8 mouse cellular contexts compared by ENCODE assay signal in genomic region chr12:104067549-104067948, GRCm38 (mm10). TPM values are rescaled to one million over a fixed set of nuclear protein-coding genes. Genes with fewer than 3 reads are reported as not detected.
DNase-seq lines count a peak whose midpoint lies in the region; ATAC-seq and TF ChIP-seq lines count a peak whose summit lies in the region.

No protein-coding gene starts in this region.

- DNase-seq in B cell, adult 2 months: peak; percentile 6 to 17
- DNase-seq in adrenal gland, postnatal 25 days: peak; percentile 32
- peak; percentile 14 for DNase-seq in lung, adult 2 months
- DNase-seq in urinary bladder, adult 2 months (ENCODE audit: low spot score): no peak

- TF ChIP-seq CTCF in lung, adult 2 months (IDR thresholded peaks at IDR 0.05; ENCODE audit: insufficient read depth, low read length): no peak
- no peak for TF ChIP-seq CTCF in olfactory bulb, adult 2 months (IDR thresholded peaks at IDR 0.05; ENCODE audit: insufficient read depth, low read depth, low read length)

- H3K4me3 ChIP-seq in embryonic facial prominence, embryonic 15.5 days (replicated peaks): peak overlapping the region; percentile 14; the same call in 1 of the 2 replicates
- no peak overlapping the region; a peak in 1 of 4 replicates for H3K4me3 ChIP-seq in heart, embryonic 14.5 days (ENCODE audit: control insufficient read depth in 1 of 2, insufficient read depth in 1 of 2, low read depth in 1 of 2, low read length in 2 of 2)
- peak overlapping the region; percentile 32 for H3K4me3 ChIP-seq in kidney, embryonic 16.5 days (ENCODE audit: low read length)
- H3K4me3 ChIP-seq in lung, adult 2 months (replicated peaks; ENCODE audit: extremely low read depth, low read depth, low read length): no peak overlapping the region
- no peak overlapping the region for H3K4me3 ChIP-seq in olfactory bulb, adult 2 months (ENCODE audit: insufficient read depth, low read depth, low read length)

- no peak overlapping the region for H3K4me2 ChIP-seq in embryonic facial prominence, embryonic 15.5 days (replicated peaks)
- peak overlapping the region; percentile 47 for H3K4me2 ChIP-seq in heart, embryonic 14.5 days (ENCODE audit: low read length)
- H3K4me2 ChIP-seq in kidney, embryonic 16.5 days (replicated peaks; ENCODE audit: low read depth, low read length): peak overlapping the region; percentile 26

- no peaks in the 10 kb centered on the region for H3K4me1 ChIP-seq in embryonic facial prominence, embryonic 15.5 days
- no peaks in the 10 kb centered on the region for H3K4me1 ChIP-seq in heart, embryonic 14.5 days (ENCODE audit: control insufficient read depth in 2 of 2, insufficient read depth in 2 of 2, low read length in 2 of 2)
- H3K4me1 ChIP-seq in kidney, embryonic 16.5 days (ENCODE audit: insufficient read depth, low read length): no peaks in the 10 kb centered on the region
- no peaks in the 10 kb centered on the region for H3K4me1 ChIP-seq in lung, adult 2 months (ENCODE audit: control insufficient read depth, insufficient read depth, low read length)
- peaks cover 7% of the 10 kb centered on the region for H3K4me1 ChIP-seq in olfactory bulb, adult 2 months (ENCODE audit: control insufficient read depth, insufficient read depth, low read length)

- H3K36me3 ChIP-seq in embryonic facial prominence, embryonic 15.5 days: no peaks in the 10 kb centered on the region
- H3K36me3 ChIP-seq in heart, embryonic 14.5 days (ENCODE audit: control insufficient read depth, insufficient read depth, low read length): no peaks in the 10 kb centered on the region
- no peaks in the 10 kb centered on the region for H3K36me3 ChIP-seq in kidney, embryonic 16.5 days (ENCODE audit: insufficient read depth, low read length)

- no peak for ATAC-seq in embryonic facial prominence, embryonic 15.5 days (ENCODE audit: insufficient number of reproducible peaks, low FRiP score, low TSS enrichment, low read depth)
- ATAC-seq in heart, embryonic 14.5 days (ENCODE audit: insufficient number of reproducible peaks, insufficient read depth, low FRiP score, low read depth): peak; percentile 49; the same call in 1 of the 2 replicates
- ATAC-seq in kidney, embryonic 16.5 days (ENCODE audit: low FRiP score, low TSS enrichment): peak; percentile 58; the same call in 1 of the 2 replicates

- no peaks in the 10 kb centered on the region for H3K9me3 ChIP-seq in embryonic facial prominence, embryonic 15.5 days (replicated peaks)
- H3K9me3 ChIP-seq in heart, embryonic 14.5 days (ENCODE audit: control insufficient read depth, low read length): no peaks in the 10 kb centered on the region
- no peaks in the 10 kb centered on the region for H3K9me3 ChIP-seq in kidney, embryonic 16.5 days (ENCODE audit: low read length)

- H3K27me3 ChIP-seq in embryonic facial prominence, embryonic 15.5 days: no peaks in the 10 kb centered on the region
- H3K27me3 ChIP-seq in heart, embryonic 14.5 days (ENCODE audit: control insufficient read depth, insufficient read depth, low read length): peaks cover 15% of the 10 kb centered on the region
- no peaks in the 10 kb centered on the region for H3K27me3 ChIP-seq in kidney, embryonic 16.5 days (ENCODE audit: insufficient read depth, low read length)

- TF ChIP-seq POLR2A in lung, adult 2 months (IDR thresholded peaks at IDR 0.05; ENCODE audit: borderline replicate concordance, extremely low read depth, low read depth, low read length): no peak
- no peak for TF ChIP-seq POLR2A in olfactory bulb, adult 2 months (IDR thresholded peaks at IDR 0.05; ENCODE audit: insufficient read depth, low read depth, low read length)

- H3K9ac ChIP-seq in embryonic facial prominence, embryonic 15.5 days: no peak overlapping the region
- no peak overlapping the region for H3K9ac ChIP-seq in heart, embryonic 14.5 days (ENCODE audit: low read length)
- 0 out of 2 replicates have a peak overlapping the region, but pooled peaks have one; percentile 40 for H3K9ac ChIP-seq in kidney, embryonic 16.5 days (replicated peaks; ENCODE audit: low read length)

- no peak overlapping the region for H3K27ac ChIP-seq in embryonic facial prominence, embryonic 15.5 days (replicated peaks)
- peak overlapping the region; percentile 19 to 59; a peak in 2 of 4 replicates for H3K27ac ChIP-seq in heart, embryonic 14.5 days (replicated peaks in 1 of 2; ENCODE audit: control insufficient read depth in 1 of 2, insufficient read depth in 1 of 2, low read depth in 2 of 2, low read length in 2 of 2)
- H3K27ac ChIP-seq in kidney, embryonic 16.5 days (ENCODE audit: low read length): no peak overlapping the region
- peak overlapping the region; percentile 8; the same call in 1 of the 2 replicates for H3K27ac ChIP-seq in olfactory bulb, adult 2 months (ENCODE audit: insufficient read depth, low read depth, low read length)

- WGBS in embryonic facial prominence, embryonic 15.5 days: 27% methylated on average over 4 of the region's 4 CpGs
- WGBS in heart, embryonic 14.5 days: 22% methylated on average over 4 of the region's 4 CpGs
- whole genome bisulfite sequencing in kidney, embryonic 16.5 days: 34% methylated on average over 4 of the region's 4 CpGs
- 19% methylated on average over 4 of the region's 4 CpGs for WGBS in lung, adult 2 months
- WGBS in olfactory bulb, adult 2 months: 24% methylated on average over 4 of the region's 4 CpGs

RNA-seq across cellular contexts. Expression of gene Serpina12, which starts 23.3 kb away (rescaled TPM):
- total RNA-seq in adrenal gland, postnatal 25 days (2021): 0.12 and 0.24 TPM in 2 replicates
- 0.16 and 0.38 TPM in 2 replicates for polyA plus RNA-seq in embryonic facial prominence, embryonic 15.5 days (2015; fragmentation: Nextera tagmentation; extraction: Ambion mirVana)
- polyA plus RNA-seq in heart, embryonic 14.5 days (2014; fragmentation: Nextera tagmentation; extraction: Ambion mirVana): not detected in 2 replicates
- not detected in 2 replicates for polyA plus RNA-seq in kidney, embryonic 16.5 days (2015; fragmentation: Nextera tagmentation; extraction: Ambion mirVana)
- 0.12 TPM in 1 of 2 replicates, not detected in the other for polyA plus RNA-seq in lung, adult 2 months (2012; rRNA removed)
- polyA plus RNA-seq in olfactory bulb, adult 2 months (2012; ENCODE audit: insufficient read depth, insufficient read length, low replicate concordance, missing spikeins): not detected in 2 replicates
- not detected in 2 replicates for polyA plus RNA-seq in urinary bladder, adult 2 months (2012; rRNA removed)

RNA-seq across cellular contexts. Expression of gene Serpina5, which starts 33.4 kb away (rescaled TPM):
- not detected in 2 replicates for total RNA-seq in adrenal gland, postnatal 25 days (2021)
- not detected in 2 replicates for polyA plus RNA-seq in embryonic facial prominence, embryonic 15.5 days (2015; fragmentation: Nextera tagmentation; extraction: Ambion mirVana)
- not detected in 2 replicates for polyA plus RNA-seq in heart, embryonic 14.5 days (2014; fragmentation: Nextera tagmentation; extraction: Ambion mirVana)
- polyA plus RNA-seq in kidney, embryonic 16.5 days (2015; fragmentation: Nextera tagmentation; extraction: Ambion mirVana): 0.07 TPM in 1 of 2 replicates, not detected in the other
- not detected in 2 replicates for polyA plus RNA-seq in lung, adult 2 months (2012; rRNA removed)
- not detected in 2 replicates for polyA plus RNA-seq in olfactory bulb, adult 2 months (2012; ENCODE audit: insufficient read depth, insufficient read length, low replicate concordance, missing spikeins)
- polyA plus RNA-seq in urinary bladder, adult 2 months (2012; rRNA removed): not detected in 2 replicates

RNA-seq across cellular contexts. Expression of gene Serpina3a, which starts 45.0 kb away (rescaled TPM):
- not detected in 2 replicates for total RNA-seq in adrenal gland, postnatal 25 days (2021)
- polyA plus RNA-seq in embryonic facial prominence, embryonic 15.5 days (2015; fragmentation: Nextera tagmentation; extraction: Ambion mirVana): not detected in 2 replicates
- polyA plus RNA-seq in heart, embryonic 14.5 days (2014; fragmentation: Nextera tagmentation; extraction: Ambion mirVana): not detected in 2 replicates
- not detected in 2 replicates for polyA plus RNA-seq in kidney, embryonic 16.5 days (2015; fragmentation: Nextera tagmentation; extraction: Ambion mirVana)
- polyA plus RNA-seq in lung, adult 2 months (2012; rRNA removed): not detected in 2 replicates
- not detected in 2 replicates for polyA plus RNA-seq in olfactory bulb, adult 2 months (2012; ENCODE audit: insufficient read depth, insufficient read length, low replicate concordance, missing spikeins)
- not detected in 2 replicates for polyA plus RNA-seq in urinary bladder, adult 2 months (2012; rRNA removed)

RNA-seq across cellular contexts. Expression of gene Serpina9, which starts 54.0 kb away (rescaled TPM):
- not detected in 2 replicates for total RNA-seq in adrenal gland, postnatal 25 days (2021)
- 2.1 and 3.8 TPM in 2 replicates for polyA plus RNA-seq in embryonic facial prominence, embryonic 15.5 days (2015; fragmentation: Nextera tagmentation; extraction: Ambion mirVana)
- polyA plus RNA-seq in heart, embryonic 14.5 days (2014; fragmentation: Nextera tagmentation; extraction: Ambion mirVana): 0.27 and 0.36 TPM in 2 replicates
- 0.06 TPM in 1 of 2 replicates, not detected in the other for polyA plus RNA-seq in kidney, embryonic 16.5 days (2015; fragmentation: Nextera tagmentation; extraction: Ambion mirVana)
- 1.4 and 2.7 TPM in 2 replicates for polyA plus RNA-seq in lung, adult 2 months (2012; rRNA removed)
- polyA plus RNA-seq in olfactory bulb, adult 2 months (2012; ENCODE audit: insufficient read depth, insufficient read length, low replicate concordance, missing spikeins): not detected in 2 replicates
- polyA plus RNA-seq in urinary bladder, adult 2 months (2012; rRNA removed): 0.01 TPM in 1 of 2 replicates, not detected in the other

Comparison
In these comparisons a context has a peak if more than half of its experiments do, and no peak if none do; other contexts are left out.
1. H3K27ac ChIP-seq: peak in heart, embryonic 14.5 days (2 of 2) and olfactory bulb, adult 2 months (single experiment); none in embryonic facial prominence, embryonic 15.5 days (single experiment) and kidney, embryonic 16.5 days (single experiment).
2. H3K4me3 ChIP-seq: peak in embryonic facial prominence, embryonic 15.5 days (single experiment) and kidney, embryonic 16.5 days (single experiment); none in heart, embryonic 14.5 days (0 of 2), lung, adult 2 months (single experiment) and olfactory bulb, adult 2 months (single experiment).